Mouse (Mus musculus): ENCODE data around the gene Dhx32.
A peak's percentile ranks its signal among the peaks of the same experiment; 100 is the strongest.

Dhx32 gene

GRCm38 (mm10) chr7:133782717-133783435 lies at the start of gene Dhx32:
Gene Dhx32, minus strand, starts transcription at chr7:133782726.
- DNase-seq, result peak; percentile 65

GRCm38 (mm10) chr7:133829579-133829978 lies 47.1 kb upstream of the Dhx32 start:
- DNase-seq, result no peak

- no peak for DNase-seq
Observed at GRCm38 (mm10) chr7:133828514-133828913, 46.0 kb upstream of the Dhx32 start.

GRCm38 (mm10) chr7:133824579-133824978 lies 42.1 kb upstream of the Dhx32 start:
- DNase-seq, result no peak

- DNase-seq, result no peak
Observed at GRCm38 (mm10) chr7:133823751-133824150, 41.2 kb upstream of the Dhx32 start.

GRCm38 (mm10) chr7:133813331-133813730 lies 30.8 kb upstream of the Dhx32 start:
- DNase-seq, result no peak

- DNase-seq, result no peak
Observed at GRCm38 (mm10) chr7:133812927-133813326, 30.4 kb upstream of the Dhx32 start.

- peak; percentile 67 for DNase-seq
Observed at GRCm38 (mm10) chr7:133805614-133806175, 23.2 kb upstream of the Dhx32 start.

GRCm38 (mm10) chr7:133801823-133802222 lies 19.3 kb upstream of the Dhx32 start:
- no peak for DNase-seq

GRCm38 (mm10) chr7:133799928-133800327 lies 17.4 kb upstream of the Dhx32 start:
- DNase-seq, result no peak

GRCm38 (mm10) chr7:133794720-133795119 lies 12.2 kb upstream of the Dhx32 start:
- DNase-seq, result peak; percentile 8

- DNase-seq, result peak; percentile 75
Observed at GRCm38 (mm10) chr7:133793248-133794131, 11.0 kb upstream of the Dhx32 start.

- peak; percentile 9 for DNase-seq
Observed at GRCm38 (mm10) chr7:133792771-133793170, 10.2 kb upstream of the Dhx32 start.

GRCm38 (mm10) chr7:133790608-133791229 lies 8.2 kb upstream of the Dhx32 start:
- no peak for DNase-seq

GRCm38 (mm10) chr7:133790171-133790570 lies 7.6 kb upstream of the Dhx32 start:
- DNase-seq, result no peak

- no peak for DNase-seq
Observed at GRCm38 (mm10) chr7:133788147-133788546, 5.6 kb upstream of the Dhx32 start.

- DNase-seq, result no peak
Observed at GRCm38 (mm10) chr7:133787571-133787970, 5.0 kb upstream of the Dhx32 start.

- no peak for DNase-seq
Observed at GRCm38 (mm10) chr7:133781991-133782390, 535 bp downstream of the Dhx32 start.

- DNase-seq, result no peak
Observed at GRCm38 (mm10) chr7:133781583-133781982, 943 bp downstream of the Dhx32 start.

GRCm38 (mm10) chr7:133776626-133776996 lies 5.9 kb downstream of the Dhx32 start, which contains the start of gene Fank1:
Gene Fank1, plus strand, starts transcription at chr7:133776861.
- DNase-seq, result peak; percentile 77

GRCm38 (mm10) chr7:133775796-133776625 lies 6.5 kb downstream of the Dhx32 start:
- peak; percentile 55 for DNase-seq

- DNase-seq, result no peak
Observed at GRCm38 (mm10) chr7:133775179-133775578, 7.3 kb downstream of the Dhx32 start.
